Mouse (Mus musculus): ENCODE data around the gene Irak4.

The Irak4 gene

DNA sequence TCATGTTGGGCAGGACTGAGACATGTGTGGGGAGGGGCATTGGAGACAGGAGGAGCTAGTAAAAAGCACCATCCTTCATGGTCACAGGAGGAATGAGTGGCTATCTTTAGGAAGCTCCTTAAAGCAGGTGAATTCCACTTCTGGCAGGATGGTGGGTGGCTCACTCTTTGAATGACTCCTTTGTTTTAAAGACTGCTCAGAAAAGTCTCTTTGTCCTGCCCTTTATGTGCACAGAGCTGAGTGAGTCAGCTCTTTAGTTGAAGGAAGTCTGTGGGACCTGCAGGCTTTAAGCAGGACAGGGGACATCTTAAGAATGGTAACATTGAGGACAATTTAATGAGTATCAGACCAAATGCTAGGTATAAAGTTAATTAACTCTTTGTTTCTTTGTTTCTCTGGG, 77.5 kb downstream of the Irak4 start:
- no peak for DNase-seq (ENCODE audit: low read depth)

DNA sequence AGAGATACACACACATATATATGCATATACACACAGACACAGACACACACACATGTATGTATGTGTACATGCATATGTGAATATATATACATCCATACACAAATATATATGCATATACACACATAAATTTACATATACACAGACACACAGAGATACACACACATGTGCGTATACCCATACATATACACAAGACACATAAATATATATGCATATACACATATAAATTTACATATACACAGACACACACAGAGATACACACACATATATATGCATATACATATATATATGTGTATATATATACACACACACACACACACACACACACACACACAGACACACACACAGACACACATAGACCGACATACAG, 85.0 kb downstream of the Irak4 start:
- DNase-seq (ENCODE audit: low read depth), result no peak

DNA sequence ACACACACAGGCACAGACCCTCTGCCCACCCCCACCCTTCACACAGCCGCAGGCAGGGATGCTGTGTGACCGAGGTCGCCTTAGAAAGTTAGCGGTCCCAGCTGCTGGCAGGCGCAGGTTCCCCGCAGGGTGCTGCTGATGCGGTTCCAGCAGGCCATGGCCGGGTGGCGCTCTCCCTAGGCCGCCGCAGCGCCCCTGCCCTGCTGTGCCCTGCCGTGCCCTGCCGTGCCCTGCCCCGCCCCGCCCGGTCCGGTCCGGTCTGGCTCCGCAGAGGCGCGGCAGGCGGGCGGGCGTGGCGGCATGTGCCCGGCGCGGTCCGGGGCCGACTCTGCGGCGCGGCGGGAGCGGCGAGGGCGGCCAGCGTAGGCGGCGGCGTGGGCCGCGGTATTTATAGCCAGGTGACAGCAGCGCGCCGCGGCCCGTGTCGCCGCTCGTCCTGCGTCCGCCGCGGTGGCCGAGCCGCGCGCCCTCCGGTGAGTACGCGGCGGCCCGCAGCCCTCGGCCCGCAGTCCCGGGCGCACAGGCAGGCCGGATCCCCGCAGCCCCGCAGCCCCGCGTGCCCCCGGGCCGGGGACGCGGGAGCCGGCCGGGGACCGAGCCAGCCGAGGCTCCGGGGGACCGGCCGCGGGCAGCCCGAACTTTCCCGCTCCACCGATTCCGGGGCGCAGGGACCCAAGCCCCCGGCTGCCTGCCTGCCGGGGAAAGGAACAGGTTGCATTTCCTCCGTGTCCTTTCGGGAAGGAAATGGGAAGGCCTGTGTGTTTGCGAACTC, 85.6 kb downstream of the Irak4 start, which contains the start of gene Tmem117:
Gene Tmem117 (plus strand): TSS at position 403 of the 772 bp plus-strand sequence.
- no peak for DNase-seq (ENCODE audit: low read depth)

DNA sequence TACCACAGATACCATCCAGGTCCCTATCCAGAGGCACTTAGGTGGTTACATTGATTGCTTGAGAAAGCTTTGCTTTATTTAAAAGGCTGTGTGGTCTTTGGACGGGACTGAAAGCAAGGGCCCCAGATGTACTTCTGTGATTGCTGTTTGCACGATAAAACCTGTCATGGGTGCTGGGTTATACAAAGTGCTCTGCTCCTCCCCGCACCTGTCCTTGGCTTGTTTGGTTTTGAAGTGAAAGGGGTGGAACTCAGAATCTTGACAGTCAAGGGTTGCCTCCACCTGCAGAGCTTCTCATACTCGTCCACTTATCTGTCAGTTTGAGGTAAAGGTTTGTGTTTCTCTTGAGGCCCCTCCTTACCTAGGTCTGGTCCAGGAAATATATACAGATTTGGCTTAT, 87.1 kb downstream of the Irak4 start:
- no peak for DNase-seq (ENCODE audit: low read depth)

Data from naive thymus-derived CD4-positive, alpha-beta T cell, adult 2 months (primary cell).